Mouse (Mus musculus): ENCODE measurements around the gene Prkg1.

The Prkg1 gene

DNA sequence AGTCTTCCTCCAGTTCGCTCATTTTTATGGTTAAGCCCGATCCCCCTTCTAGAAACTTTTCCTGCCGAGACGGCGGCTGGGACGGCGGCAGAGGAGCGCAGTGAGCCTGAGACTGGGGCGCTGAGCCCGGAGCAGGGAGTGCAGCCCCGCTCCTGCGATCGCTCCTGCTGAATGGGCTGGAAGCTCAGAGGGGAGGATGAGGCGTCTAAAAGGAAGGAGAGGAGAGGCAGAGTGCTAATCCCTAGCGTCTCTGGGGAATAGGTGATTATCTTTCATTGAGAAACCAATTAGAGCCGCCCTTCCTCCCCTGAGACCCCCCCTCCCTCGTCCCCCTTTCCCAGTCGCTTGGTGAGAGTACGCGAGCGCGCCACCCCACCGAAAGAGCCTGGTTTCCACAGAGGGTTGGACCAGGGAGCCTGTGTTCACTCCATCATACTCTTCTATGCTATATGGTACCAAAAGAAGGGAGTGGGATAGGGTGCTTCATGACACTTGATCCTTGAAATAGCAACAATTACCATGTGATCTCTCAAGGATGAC lies at the start of gene Prkg1:
Gene Prkg1 (minus strand): TSS at position 233 of the 540 bp plus-strand sequence.
- no peak for DNase-seq (ENCODE audit: low read depth, low spot score)

DNA sequence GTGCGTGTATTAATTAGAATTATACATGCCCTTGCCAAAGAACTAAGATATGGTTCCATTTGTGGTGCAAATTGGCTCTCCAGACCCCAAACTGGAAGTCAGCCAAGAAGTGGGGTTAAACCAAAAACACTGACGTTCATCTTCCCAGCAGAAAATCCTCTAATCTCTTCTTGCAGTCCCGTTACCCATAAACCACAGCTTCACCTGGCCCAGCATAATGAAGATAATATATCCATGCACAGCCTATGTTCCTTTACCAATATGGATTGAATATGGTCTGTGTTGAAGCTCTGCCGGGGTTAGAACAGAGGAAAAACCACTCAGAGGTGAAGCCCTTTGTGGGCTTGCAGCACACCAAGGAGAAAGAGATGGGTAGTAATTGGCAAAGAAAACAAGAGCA lies 48.3 kb upstream of the Prkg1 start:
- no peak for DNase-seq (ENCODE audit: low read depth, low spot score)

DNA sequence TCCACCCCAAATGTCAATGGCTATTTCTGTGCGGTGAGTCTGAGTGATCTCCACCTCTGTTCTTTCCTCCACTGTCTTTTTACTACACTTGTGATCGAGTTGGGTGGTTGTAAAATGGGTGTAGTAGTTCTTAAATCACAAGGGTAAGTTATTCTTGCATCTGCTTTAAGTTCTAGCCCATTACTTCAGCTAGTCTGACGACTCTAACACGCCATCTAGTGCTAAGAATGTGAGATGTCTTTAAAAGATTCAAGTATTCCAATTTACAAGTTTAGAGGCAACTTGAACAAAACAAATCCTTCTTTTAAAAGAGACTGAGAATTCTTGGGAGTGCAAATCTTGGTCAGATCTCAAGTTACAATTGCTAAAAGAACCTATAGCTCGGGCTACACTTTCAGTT lies 46.5 kb upstream of the Prkg1 start:
- no peak for DNase-seq (ENCODE audit: low read depth, low spot score)

DNA sequence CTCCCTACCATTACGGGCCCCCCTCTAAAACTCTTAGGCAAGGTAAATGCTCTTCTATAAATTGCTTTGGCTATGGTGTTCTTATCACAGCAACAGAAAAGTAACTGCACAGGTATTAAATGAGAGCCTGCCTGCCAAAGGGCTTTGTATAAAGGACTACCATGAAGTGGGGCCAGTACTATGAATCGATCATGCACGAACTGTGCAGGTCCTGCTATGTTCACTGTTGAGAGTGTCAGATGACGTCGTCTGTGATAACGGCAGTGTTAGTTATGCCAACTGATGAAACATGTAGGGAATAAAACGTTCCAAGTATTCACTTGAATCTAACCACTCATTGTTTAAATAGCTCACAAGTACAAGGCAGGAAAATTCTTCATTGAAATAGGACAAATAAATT lies 40.6 kb upstream of the Prkg1 start:
- no peak for DNase-seq (ENCODE audit: low read depth, low spot score)

DNA sequence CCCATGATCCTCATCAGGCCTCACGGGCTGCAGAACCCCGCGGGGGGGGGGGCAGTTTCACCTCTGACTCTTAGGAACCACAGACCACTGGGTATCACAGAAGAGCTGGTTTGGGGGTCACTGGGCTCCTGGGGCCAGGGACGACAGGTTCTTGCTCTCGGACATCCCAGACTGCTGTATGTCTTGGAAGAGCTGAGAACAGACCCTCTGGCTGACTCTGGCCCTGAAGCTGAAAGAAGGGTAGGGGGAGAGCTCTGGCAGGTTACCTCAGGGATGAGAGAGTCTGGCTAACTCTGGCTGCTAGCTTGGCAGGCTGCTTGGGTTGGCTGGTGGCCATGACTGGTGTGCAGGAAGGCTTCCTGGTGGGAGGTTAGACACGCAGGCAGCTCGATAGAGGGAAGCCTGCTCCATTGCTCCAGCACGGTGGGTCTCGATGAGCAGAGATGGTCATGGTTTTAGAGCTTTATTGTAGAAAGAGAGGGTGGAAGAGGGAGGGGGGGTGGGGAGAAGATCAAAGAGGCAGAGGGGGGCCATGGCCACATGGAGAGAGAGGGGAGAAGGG lies 30.7 kb upstream of the Prkg1 start:
- no peak for DNase-seq (ENCODE audit: low read depth, low spot score)

DNA sequence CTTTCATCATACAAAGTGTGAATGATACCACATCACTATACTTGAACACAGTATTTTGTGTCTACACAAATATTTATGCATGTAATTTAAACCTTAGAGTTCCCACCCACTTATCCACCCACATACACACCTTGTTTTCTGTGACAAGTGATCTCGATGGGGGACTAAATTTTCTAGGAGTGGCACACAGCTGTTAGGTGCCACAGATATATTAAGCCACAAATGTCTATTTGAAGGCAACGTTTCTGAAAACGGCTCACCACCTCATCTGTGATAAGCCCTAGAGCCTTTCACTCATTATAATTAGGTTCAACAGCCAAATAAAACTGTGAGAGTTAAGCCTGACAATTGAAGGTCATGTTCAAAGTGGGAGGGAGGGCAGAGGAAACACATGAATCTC lies 26.9 kb upstream of the Prkg1 start:
- no peak for DNase-seq (ENCODE audit: low read depth, low spot score)

DNA sequence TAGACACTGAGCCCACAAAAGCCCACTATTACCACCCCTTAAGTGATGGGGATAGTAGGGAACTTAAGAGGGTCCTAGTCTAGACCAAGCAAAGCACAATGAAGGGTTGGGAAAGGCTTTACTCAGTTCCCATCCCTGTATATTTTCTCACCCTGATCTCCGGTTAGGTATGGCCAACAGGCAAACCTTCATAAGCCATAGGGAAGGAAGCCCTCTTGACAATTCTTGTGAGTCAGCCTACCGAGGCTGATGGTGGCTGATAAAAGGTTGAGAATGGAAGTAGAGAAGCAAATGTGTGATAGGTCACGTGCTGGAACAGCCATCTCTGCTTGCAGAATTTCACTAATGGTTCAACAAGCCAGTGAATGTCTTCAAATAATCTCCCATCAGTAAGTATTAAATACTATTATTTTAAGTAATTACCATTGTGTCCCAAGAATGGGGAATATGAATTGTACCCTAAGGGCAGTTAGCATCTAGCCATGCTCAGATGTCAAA lies 16.7 kb upstream of the Prkg1 start:
- DNase-seq (ENCODE audit: low read depth, low spot score): no peak

DNA sequence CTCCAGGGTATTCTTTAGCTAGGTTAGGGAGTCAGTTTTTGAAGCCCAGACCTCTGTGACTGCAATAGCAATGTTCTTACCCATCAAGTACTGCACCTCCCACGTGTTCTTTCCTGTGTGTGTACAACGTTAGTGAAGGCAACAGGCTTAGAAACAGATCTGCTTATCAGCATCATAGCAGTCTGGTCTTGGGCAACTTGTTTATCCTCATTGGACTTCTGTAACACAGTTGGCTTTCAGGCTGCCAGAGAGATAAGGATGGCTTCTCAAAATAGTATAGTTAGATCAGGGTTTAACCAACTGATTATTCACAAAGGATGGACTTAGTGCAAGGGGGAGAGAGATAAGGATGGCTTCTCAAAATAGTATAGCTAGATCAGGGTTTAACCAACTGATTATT lies 16.2 kb upstream of the Prkg1 start:
- DNase-seq (ENCODE audit: low read depth, low spot score): no peak

DNA sequence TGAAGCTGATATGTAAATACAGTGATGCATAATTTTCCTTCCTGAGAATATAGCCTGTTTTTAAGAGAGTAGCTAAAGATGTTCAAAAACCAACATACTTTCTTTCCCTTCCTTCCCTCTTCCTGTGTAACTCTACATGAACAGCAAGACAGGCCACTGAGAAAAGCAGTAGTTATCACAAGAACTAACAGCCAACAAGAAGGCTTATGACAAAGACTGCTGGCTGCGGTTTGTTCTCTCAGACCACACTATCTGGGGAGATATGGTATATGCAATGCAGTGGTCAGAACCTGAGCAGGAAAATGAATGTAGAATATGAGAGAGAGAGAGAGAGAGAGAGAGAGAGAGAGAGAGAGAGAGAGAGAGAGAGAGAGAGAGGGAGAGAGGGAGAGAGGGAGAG lies 15.4 kb upstream of the Prkg1 start:
- no peak for DNase-seq (ENCODE audit: low read depth, low spot score)

DNA sequence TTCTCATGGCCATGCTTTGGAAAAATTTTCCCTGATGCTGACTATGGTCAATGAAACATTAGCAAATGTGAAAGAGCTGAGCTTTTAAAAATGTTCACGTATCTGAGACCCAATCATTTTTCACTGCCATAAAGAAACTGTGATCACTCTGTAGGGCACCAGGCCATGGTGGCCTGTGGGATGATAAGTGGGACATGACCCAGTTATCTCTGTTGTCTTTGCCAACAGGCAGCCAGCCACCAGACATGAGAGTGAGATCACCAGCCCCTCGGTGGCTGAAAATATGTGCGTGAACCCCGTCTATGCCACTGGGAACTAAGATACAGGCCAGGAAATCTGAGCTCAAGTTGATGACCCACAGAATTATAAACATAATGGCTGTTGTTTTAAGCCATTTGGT lies 14.2 kb upstream of the Prkg1 start:
- no peak for DNase-seq (ENCODE audit: low read depth, low spot score)

DNA sequence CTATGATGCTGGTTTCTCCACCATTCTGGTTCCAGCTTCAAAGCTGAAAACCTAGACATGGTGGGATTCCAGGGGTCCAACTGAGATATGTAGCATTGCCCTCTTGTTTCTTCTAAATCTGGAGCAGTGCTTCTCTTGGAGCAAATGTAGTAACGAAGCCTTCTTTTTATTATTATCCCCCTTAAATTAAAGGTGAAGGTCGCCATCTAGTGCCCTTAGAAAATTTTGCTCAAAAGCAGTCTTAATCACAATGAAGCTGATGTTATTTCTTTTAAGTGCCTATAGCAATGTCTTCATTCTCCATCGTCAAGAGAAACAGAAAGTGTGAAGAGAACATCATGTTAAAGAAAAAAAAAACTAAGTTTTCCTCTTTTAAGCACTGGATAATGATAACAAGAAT lies 2.2 kb upstream of the Prkg1 start:
- DNase-seq (ENCODE audit: low read depth, low spot score): no peak

DNA sequence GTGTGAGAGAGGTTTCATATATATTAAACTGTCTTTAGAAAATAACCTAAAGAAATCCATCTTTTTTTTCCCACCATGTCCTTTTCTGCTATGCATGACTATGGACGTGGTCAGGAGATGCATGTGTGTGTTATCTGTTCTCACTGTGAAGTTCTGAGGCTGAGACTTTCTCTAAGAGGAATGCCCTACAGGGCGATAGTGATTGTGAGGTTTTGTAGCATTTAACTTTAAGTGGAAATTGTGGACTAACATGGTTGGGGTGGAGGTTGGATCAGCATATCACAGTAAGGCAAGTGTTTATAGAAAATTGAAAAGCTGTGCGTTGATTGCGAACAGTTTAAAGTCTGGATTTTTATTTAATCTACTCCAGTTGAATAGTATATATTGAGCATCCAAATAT lies 618 bp upstream of the Prkg1 start:
- no peak for DNase-seq (ENCODE audit: low read depth, low spot score)

DNA sequence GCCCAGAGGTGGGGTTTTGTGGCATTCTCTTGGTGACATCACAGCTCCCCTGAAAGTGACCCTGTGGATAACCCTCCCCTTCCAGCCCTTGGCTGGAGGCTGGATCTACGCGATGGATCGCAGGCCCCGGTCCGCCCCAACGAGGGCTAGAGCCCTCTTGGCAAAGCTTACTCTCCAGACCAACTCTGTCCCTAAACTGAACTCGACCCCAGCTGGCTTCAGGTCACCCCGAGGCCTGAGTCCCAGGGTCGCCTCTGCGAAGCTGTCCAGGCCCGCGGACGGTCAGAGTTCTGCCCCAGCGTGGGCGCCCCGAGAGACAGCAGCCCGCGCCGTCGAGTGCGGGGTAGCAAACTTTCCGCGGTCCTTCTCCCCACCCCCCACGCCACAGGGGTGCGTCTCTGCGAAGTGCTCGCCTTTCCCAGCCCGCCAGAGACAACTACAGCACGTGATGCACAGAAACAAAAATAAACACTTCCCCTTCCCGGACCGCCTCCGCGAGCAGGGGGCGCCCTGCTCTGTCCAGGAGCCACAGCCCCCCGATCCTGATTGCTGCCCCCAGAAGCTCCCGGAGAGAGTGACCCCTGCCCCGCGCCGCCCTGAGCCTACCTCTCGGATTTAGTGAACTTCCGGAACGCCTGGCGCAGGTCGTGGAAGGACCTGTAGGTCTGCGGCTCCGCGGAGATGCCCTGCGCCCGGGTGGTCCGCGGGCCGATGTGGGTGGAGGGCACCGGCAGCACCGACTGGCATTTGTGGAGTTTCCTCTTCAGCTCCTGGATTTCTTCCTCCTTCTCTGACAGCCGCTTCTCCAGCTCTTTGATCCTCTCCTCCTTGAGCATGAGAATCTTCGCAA lies 657 bp downstream of the Prkg1 start:
- no peak for DNase-seq (ENCODE audit: low read depth, low spot score)

DNA sequence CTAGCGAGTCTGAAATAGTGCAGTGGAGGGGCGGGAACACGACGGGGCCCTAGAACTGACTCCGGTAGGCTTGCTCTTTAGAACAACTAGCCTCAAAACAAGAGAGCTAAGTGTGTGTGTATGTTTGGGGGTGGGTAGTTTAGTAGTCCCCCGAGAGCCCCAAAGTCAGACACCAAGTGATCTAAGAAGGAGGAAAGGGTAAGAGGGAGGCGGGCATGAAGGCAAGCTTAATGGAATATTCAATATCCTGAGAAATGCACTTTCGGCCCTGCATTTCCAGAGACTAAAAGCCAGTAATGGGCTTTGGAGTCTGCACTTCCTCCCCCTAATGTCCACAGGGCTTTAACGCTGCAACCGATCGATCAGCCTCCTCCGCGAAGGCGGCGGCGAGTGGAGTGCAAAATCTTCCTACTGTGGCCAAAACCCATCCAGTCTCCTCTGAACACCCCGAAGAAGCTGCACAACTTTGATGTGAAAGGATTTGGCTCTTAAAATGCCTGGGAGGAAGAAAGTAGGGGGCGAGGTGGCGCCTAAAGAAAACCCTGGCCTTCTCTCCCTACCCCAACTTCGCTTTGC lies 1.5 kb downstream of the Prkg1 start:
- DNase-seq (ENCODE audit: low read depth, low spot score): no peak

DNA sequence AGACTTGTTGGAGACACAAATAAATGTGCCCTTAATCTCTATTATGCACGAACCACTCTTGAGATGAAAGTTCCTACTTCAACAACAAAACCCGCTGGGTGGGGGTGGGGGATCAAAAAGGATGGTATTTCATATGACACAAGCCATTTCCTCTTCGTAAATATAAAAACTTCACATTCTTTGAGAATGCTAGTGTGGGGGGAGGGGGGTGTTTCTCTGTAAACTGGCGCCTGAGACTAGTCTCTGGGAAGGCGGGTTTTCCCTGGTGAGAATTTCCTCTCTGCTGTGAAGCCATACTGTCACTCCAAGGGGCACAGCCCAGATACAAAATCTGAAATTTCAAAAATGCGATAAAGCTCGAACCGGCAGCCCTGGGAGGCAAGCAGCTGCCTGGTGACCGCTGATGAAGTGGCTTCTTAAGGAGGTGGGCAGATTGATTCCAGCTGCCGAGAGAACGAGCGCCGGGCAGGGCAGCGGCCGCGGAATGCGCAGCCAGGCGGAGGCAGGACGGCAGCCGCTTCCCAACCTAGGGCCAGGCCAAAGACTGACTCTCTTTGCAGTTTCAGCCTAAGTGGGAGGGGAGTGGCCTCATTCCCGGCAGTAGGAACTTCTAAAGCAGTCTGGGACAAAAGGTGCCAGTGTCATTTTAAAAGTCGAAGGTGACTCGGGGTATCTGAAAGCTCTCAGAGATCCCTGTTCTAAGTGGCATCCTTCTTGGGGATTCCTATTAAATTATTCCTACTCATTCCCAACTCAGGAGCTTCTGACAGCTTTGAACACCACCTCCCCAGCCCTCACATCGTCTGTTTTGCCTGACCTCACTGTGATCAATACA lies 2.2 kb downstream of the Prkg1 start:
- DNase-seq (ENCODE audit: low read depth, low spot score): no peak

DNA sequence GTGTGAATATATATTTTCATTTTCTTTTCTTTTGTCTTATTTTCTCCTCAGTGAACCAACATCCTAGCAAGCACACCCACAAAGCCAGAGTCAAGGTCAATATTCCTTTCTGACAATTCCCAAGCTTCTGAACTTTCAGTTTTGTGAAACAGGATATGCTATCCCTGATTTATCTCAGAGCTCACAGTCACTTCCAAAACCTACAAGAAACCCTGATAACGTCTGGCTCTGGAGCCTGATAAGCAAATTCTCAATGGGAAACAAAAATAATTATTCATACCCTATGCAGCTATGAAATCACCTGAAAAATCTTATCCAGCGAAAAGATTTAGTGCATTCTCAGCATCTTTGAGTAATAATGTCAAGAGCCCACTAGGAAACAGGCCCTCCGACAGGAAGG lies 5.0 kb downstream of the Prkg1 start:
- no peak for DNase-seq (ENCODE audit: low read depth, low spot score)

DNA sequence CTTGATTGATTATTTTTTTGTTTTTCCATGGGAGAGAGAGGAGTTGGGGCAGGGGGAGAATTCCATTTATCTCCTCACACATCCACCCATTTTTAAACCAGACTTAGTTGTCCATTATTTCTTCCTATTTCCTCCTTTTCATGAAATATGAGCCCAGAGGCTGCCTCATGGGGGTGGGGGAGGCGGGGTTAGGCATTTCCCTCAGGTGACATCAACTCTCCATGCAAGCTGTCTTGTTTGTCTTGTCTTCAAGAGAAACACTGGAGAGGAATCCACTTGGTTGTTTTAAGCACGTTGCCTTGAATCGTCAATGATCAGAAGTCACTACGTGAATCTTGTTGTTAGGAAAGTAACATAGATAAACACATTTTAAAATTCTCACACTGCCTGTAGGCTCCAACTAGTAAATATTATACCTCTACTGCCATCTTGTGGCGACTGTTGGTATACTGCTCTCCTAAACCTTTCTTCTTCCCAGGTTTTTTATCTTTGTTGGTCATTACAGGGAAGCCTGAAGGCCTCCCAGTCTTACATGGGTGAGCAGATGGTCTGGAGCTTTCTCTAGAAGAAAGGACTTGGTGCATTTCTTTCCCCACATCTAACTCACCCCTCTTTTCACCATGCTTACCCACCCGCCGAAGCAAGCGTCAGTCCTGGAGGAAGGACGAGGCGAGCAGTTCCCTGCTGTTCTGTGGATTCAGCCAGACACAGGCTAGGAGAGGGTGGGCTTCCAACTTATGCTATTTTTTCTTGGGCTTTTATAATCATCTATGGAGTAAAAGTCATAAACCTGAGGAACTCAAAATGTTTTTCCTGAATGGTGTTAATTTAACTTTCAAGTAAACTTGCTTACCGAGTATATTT lies 8.7 kb downstream of the Prkg1 start:
- peak; percentile 46 for DNase-seq (ENCODE audit: low read depth, low spot score)

DNA sequence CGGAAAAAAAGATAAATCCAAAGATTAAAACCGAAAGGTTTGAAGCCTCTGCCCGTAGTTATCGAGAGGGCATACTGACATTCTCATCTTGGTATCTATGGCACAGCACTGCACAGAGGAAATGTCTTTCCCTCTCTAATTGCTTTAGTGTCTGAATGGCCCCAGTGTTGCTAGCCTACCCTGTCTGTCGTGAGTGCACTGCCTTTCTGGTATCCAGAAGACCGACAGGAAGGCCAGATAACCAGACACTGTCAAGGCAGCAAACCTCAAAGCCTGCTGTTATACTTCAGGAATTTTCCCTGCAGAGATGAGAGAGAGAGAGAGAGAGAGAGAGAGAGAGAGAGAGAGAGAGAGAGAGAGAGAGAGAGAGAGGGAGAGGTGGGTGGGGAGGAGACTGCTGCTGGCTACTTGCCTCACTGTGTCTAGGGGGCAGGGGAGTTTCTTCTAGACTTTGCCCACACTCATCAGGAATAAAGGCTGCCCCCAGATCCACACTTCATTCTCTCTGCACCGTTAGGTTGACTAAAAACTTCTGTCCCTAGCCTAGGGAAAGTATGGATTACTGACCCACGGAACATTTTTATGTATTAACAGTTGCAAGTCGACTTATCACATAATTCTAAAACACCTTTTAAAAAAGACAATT lies 10.1 kb downstream of the Prkg1 start:
- no peak for DNase-seq (ENCODE audit: low read depth, low spot score)

DNA sequence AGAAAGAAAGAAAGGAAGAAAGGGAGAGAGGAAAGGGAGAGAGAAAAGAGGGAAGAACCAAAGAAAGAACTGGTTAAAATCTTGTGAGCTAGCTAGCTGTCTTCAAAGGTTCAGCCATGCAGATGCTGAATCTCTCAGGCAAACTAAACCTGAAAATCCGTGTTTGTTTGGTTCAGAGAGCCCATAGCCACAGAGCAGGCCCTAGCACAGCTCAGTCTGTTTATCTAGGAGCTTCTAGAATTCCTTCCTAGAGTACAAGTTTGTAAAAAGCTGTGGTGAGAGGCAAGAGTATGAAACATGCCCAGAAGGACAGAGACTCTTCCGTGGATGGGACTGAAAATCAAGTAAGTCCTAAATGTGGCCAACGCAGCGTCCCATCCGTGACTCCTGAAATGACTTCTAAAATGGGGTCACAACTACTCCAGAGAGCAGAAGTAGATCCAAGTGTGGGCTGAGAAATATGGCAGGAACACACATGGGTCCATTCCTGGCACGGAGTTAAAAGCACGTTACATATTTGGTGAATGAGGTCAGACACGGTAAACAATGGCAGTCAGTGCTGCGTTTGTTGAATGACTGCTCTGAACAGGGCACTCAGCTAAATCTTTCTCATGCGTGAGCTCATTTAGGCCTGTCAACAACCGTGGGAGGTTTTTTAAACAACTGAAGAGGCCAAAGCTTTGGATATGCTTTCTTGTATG lies 13.7 kb downstream of the Prkg1 start:
- no peak for DNase-seq (ENCODE audit: low read depth, low spot score)

DNA sequence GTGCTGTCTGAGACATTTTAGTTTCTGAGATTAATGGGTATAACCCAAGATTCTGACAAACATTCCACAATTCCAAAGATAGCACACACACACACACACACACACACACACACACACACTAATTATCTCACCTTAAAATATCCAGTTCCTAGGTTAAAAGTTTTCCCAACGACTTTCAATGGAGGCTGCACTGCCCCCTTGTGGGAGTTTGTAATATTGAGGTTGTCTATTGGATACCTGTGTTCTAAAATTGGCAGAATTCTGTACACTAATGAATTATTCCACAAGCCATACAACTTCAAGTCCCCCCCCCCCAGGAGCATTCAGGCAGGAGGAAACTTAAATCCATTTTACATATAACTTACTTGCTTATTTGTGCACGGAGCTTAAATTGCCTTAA lies 18.2 kb downstream of the Prkg1 start:
- DNase-seq (ENCODE audit: low read depth, low spot score): no peak

Measured in retina, postnatal 7 days (tissue).